Comparison of ENCODE assay signal across 15 mouse cellular contexts in genomic region chr1:167372739-167373138, GRCm38 (mm10).
"Had no signal": no experiment of that assay in that cellular context is flagged by ENCODE, and none has a peak within 500 bp of the region (broad histone marks: within the 10 kb centered on the region; RNA-seq: fewer than 3 reads in every experiment).

No protein-coding gene starts in this region.

- DNase-seq: right cerebral cortex, adult 18-20 months; right cerebral cortex, postnatal 14 days; right cerebral cortex, postnatal 25 days; right cerebral cortex, postnatal 4 days; spleen, adult 18-20 months; thymus, adult 18-20 months; thymus, adult 2 months; thymus, postnatal 14 days; thymus, postnatal 25 days; thymus, postnatal 36 days; thymus, postnatal 4 days had no signal

- H3K4me2 ChIP-seq: neural tube, embryonic 13.5 days; neural tube, embryonic 15.5 days; stomach, embryonic 15.5 days had no signal

- H3K9me3 ChIP-seq: neural tube, embryonic 13.5 days; neural tube, embryonic 15.5 days; stomach, embryonic 15.5 days had no signal

- H3K4me1 ChIP-seq: stomach, embryonic 15.5 days had no signal

- H3K9ac ChIP-seq: neural tube, embryonic 13.5 days; neural tube, embryonic 15.5 days; stomach, embryonic 15.5 days had no signal

- H3K27ac ChIP-seq: neural tube, embryonic 13.5 days; neural tube, embryonic 15.5 days; stomach, embryonic 15.5 days; stomach, postnatal 0 days had no signal

- H3K4me3 ChIP-seq: neural tube, embryonic 13.5 days; neural tube, embryonic 15.5 days; stomach, embryonic 15.5 days had no signal

- H3K27me3 ChIP-seq: neural tube, embryonic 15.5 days; stomach, embryonic 15.5 days had no signal
